Mouse (Mus musculus) intestine, postnatal 0 days (tissue): ENCODE data around the gene Fam83e. TPM values are rescaled to one million over a fixed set of nuclear protein-coding genes. Genes with fewer than 3 reads are reported as not detected.

Source experiments
- ATAC-seq: fragments of 200-750 bp; cut with Nextera tagmentation; 2 replicates; pipeline ENCODE4 v1.8.0; 2017; ENCODE audit warnings: mild to moderate bottlenecking, moderate TSS enrichment, moderate library complexity
- H3K27ac ChIP-seq: fragments of 300-500 bp; sonication (generic); 2 replicates; pipeline ENCODE4 v1.5.1; 2014; ENCODE audit warnings: mild to moderate bottlenecking, low read depth, low read length, moderate library complexity
- H3K27me3 ChIP-seq: fragments of 300-500 bp; sonication (generic); replicated peaks from 2 replicates; pipeline ENCODE4 v1.6.1; 2014; ENCODE audit warnings: low read length, mixed read lengths; ENCODE audit not compliant: control insufficient read depth, insufficient read depth
- H3K36me3 ChIP-seq: fragments of 300-500 bp; sonication (generic); 2 replicates; pipeline ENCODE4 v1.6.1; 2014; ENCODE audit warnings: mild to moderate bottlenecking, moderate library complexity; ENCODE audit not compliant: control insufficient read depth, insufficient read depth
- H3K4me1 ChIP-seq: fragments of 300-500 bp; sonication (generic); replicated peaks from 2 replicates; pipeline ENCODE4 v1.6.1; 2014; ENCODE audit warnings: antibody characterized with exemption, low read length, mixed read lengths; ENCODE audit not compliant: control insufficient read depth, insufficient read depth
- H3K4me2 ChIP-seq: fragments of 300-500 bp; sonication (generic); replicated peaks from 2 replicates; pipeline ENCODE4 v1.6.1; 2014; ENCODE audit warnings: low read depth, mild to moderate bottlenecking, moderate library complexity
- H3K4me3 ChIP-seq: fragments of 300-500 bp; sonication (generic); 2 replicates; pipeline ENCODE4 v1.5.1; 2014; ENCODE audit warnings: low read depth, low read length
- H3K9ac ChIP-seq: fragments of 300-500 bp; sonication (generic); 2 replicates; pipeline ENCODE4 v1.6.1; 2014; ENCODE audit warnings: mild to moderate bottlenecking, low read depth, low read length
- H3K9me3 ChIP-seq: fragments of 300-500 bp; sonication (generic); 2 replicates; pipeline ENCODE4 v1.6.1; 2016; ENCODE audit warnings: mixed run types; ENCODE audit not compliant: control insufficient read depth
- CTCF ChIP-seq: sonication (generic); IDR thresholded peaks from 2 replicates; pipeline ENCODE4 v1.5.1; 2016; ENCODE audit warnings: low read depth, mild to moderate bottlenecking, control low read depth, antibody characterized with exemption, moderate library complexity
- WGBS: fragments of 180-500 bp; shearing (Covaris S2); extraction: QIAGEN DNeasy Blood & Tissue Kit; methylation state at CpG from one replicate; pipeline ENCODE4 v1.1.7; 2014; 5-methylcytosine and 5-hydroxymethylcytosine counted together
- polyA plus RNA-seq: library from polyadenylated mRNA; unstranded; fragments of >200 nt; fragmentation: Nextera tagmentation; extraction: Ambion mirVana; gene quantifications from 2 replicates; pipeline ENCODE4 v1.2.1, GENCODE M21; 2015

Fam83e gene
- polyA plus RNA-seq, 1 experiment from 2014 or later = 16.7 TPM

DNA sequence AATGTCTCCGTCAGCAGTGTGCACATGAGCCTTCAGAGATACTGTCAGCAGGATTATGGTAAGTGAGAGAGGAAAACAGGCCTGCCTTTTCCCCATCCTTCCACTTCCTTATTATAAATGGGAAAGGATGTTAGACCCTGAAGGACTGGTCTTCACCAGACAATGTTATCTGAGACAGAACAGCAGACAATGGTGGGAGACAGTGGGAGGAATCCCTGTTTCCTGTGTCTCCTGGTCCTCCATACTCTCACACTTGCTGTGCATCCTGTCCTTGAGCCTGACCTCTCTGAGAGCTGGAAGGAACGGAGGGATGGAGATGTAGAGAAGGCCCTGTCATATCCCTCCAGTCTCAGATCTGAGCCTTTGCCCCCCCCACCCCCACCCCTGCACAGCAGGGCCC, 28.6 kb upstream of the Fam83e start:
- Histone ChIP-seq H3K9ac (no peak overlapping the region), H3K4me3 (no peak overlapping the region), H3K27me3 (peaks cover 7% of the 10 kb centered on the region; the same call in 1 of the 2 replicates), H3K36me3 (no peaks in the 10 kb centered on the region), H3K9me3 (no peaks in the 10 kb centered on the region), H3K4me2 (no peak overlapping the region), H3K4me1 (no peaks in the 10 kb centered on the region), H3K27ac (no peak overlapping the region)
- WGBS = 79% methylated on average over 2 of the region's 2 CpGs
- ATAC-seq = no peak
- TF ChIP-seq CTCF = no peak

DNA sequence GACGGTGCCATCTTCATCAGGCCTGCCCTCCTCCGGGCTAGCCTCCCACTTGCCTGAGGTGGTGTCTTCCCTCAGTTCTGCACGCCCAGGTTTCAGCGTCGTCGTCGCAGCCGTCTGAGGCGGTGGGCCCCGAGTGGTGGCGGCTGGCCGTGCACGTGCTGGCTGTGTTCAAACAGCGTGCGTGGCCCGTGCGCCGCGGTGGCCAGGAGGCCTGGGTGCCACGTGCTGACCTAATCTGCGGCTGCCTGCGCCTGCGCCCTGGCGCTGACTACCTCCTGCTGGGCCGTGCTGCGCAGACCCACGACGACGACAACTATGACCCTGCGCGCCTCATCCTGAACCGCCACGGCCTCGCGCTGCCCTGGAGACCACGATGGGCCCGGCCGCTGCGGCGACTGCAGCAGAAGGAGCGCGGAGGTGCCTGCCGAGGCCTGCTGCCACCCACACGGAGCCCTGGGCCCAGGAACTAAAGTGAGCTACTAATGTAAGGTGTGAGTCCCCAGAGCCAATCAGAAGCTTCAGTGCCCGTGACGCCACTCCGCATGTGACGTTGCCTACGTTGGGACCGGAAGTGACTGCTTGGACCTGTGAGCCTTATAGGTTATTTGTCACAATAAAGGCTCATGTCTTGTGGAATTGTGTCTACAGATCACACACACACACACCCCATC, 27.0 kb upstream of the Fam83e start, which contains the start of gene Sec1:
TSS of gene Sec1 (minus strand) at position 482 of the 671 bp plus-strand sequence.
- Histone ChIP-seq H3K36me3 (no peaks in the 10 kb centered on the region), H3K4me3 (no peak within 1 kb of the TSS), H3K4me2 (no peak within 1 kb of the TSS), H3K4me1 (no peaks in the 10 kb centered on the region), H3K27ac (no peak within 1 kb of the TSS), H3K9ac (no peak within 1 kb of the TSS), H3K9me3 (no peaks in the 10 kb centered on the region), H3K27me3 (peaks cover 18% of the 10 kb centered on the region)
- peak; percentile 3; the same call in 1 of the 2 replicates for ATAC-seq
- 93% methylated on average over 50 of the region's 50 CpGs for WGBS
- no peak for TF ChIP-seq CTCF

DNA sequence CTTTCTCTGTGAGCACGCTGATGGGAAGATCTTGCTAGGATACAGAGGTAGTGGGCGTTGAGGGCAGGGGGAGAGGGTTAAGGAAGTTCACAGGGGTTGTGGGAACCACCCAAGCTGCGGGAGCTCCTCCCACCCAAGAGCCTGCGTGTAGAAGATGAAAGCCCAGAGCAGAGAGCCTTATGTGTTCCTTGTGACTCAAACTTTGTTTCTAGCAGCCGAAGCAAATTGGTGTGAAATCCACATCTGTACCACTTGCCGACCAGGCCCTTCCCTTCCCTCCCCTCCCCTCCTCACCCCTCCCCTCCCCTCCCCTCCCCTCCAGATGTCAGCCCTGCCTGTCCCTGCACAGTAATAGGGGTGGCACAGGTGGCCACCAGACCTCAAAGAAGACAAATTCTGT, 25.9 kb upstream of the Fam83e start:
- 0 out of 2 replicates have a peak, but pooled peaks cover under 1% of the 10 kb centered on the region for H3K4me1 ChIP-seq
- no peak overlapping the region for H3K4me3 ChIP-seq
- no peak overlapping the region for H3K4me2 ChIP-seq
- no peak for TF ChIP-seq CTCF
- peaks cover 28% of the 10 kb centered on the region for H3K27me3 ChIP-seq
- H3K9ac ChIP-seq = no peak overlapping the region
- H3K36me3 ChIP-seq = no peaks in the 10 kb centered on the region
- WGBS = 36% methylated on average over 6 of the region's 6 CpGs
- H3K9me3 ChIP-seq = no peaks in the 10 kb centered on the region
- ATAC-seq = no peak
- no peak overlapping the region for H3K27ac ChIP-seq

DNA sequence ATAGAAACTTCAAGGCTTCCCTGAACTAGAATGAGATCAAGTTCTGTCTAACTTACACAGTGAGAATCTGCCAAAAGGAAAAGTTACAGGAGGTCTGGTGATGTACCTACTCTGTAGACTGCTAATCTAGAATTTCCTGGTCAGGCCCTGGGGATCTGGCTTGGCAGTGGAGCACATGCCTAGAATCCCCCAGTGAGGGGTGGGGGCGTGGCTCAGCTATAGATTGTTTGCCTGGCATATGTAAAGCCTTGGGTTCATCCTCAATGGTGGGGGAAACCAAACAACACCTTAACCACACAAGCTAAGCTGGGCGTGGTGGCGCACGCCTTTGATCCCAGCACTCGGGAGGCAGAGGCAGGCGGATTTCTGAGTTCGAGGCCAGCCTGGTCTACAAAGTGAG, 23.1 kb upstream of the Fam83e start:
- Histone ChIP-seq H3K4me3 (no peak overlapping the region), H3K9ac (no peak overlapping the region), H3K36me3 (no peaks in the 10 kb centered on the region), H3K4me1 (0 out of 2 replicates have a peak, but pooled peaks cover 2% of the 10 kb centered on the region), H3K27me3 (peaks cover 27% of the 10 kb centered on the region), H3K27ac (no peak overlapping the region), H3K4me2 (no peak overlapping the region), H3K9me3 (no peaks in the 10 kb centered on the region)
- TF ChIP-seq CTCF = no peak
- no peak for ATAC-seq
- 82% methylated on average over 5 of the region's 7 CpGs for WGBS

DNA sequence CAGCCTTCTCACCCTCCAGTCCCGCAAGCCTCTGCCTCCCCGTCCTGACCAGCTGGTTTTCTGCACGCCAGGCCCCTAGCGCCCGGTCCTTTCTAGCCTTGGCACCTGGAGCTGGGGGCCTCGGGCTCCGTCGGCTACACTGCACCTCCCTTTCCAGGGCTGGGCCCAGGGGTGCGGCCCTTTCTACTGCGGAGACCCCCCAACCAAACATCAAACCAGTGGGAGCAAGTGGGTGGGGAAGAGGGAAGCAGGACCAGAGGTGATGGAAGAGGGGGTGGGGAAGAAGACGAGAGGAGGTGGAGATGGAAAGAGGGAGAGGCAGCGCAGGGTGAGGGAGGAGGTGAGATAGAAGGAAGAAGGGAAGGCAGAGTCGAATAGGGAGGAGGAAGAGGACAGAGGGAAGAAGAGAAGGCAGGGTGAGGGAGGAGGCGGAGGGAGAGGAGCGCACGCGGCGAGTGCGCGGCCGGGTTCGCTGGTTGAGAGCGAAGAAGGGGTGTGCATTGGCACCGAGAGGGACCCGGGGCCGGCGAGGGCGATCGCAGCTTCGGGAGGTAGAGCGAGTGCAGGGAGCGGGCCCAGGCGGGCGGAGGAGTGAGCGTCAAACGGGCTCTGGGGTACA, 21.4 kb upstream of the Fam83e start, which contains the start of gene Car11:
TSS of gene Car11 (plus strand) at position 321 of the 619 bp plus-strand sequence.
- Histone ChIP-seq H3K27ac (no peak within 1 kb of the TSS), H3K9ac (no peak within 1 kb of the TSS), H3K36me3 (no peaks in the 10 kb centered on the region), H3K4me1 (0 out of 2 replicates have a peak, but pooled peaks cover 5% of the 10 kb centered on the region), H3K27me3 (peaks cover 27% of the 10 kb centered on the region), H3K4me2 (peak within 1 kb of the TSS; percentile 55), H3K4me3 (peak within 1 kb of the TSS; percentile 34), H3K9me3 (no peaks in the 10 kb centered on the region)
- WGBS = 4% methylated on average over 34 of the region's 36 CpGs
- no peak for TF ChIP-seq CTCF
- ATAC-seq = no peak

DNA sequence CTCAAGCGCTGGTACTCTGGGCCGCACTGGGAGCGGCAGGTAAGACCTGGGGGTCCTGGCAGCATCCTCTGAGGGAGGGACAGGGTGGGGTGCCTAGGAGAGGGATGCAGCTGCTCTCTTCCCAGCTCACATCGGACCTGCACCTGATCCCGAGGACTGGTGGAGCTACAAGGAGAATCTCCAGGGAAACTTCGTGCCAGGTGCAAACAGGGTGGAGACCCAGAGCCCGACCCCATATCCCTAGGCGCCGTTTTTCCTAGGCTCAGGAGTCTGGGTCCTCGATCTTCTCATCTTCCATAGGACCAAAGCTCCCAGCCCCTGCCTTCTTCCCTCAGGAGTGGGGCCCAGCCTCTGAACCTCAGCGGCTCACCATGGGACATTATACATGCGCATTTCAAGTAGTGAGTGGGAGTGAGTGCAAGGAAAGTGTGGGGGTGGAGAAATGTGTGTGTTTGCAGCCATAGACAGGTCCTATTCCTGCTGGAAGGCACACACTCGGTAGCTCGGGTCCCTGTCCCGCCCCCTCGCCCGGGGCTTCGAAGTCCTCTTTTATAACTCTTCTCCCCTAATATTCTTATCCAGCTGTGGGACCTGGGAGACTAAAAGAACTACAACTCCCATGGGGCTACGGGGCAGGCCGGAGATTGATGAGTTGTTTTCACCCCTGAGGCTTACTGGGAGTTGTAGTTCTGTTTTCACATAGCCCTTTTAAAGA, 20.6 kb upstream of the Fam83e start:
- whole genome bisulfite sequencing = 2% methylated on average over 20 of the region's 20 CpGs
- ATAC-seq = no peak
- H3K4me3 ChIP-seq = peak overlapping the region; percentile 34
- H3K9ac ChIP-seq = no peak overlapping the region
- no peak for TF ChIP-seq CTCF
- no peaks in the 10 kb centered on the region for H3K36me3 ChIP-seq
- H3K9me3 ChIP-seq = no peaks in the 10 kb centered on the region
- H3K27ac ChIP-seq = no peak overlapping the region
- H3K27me3 ChIP-seq = peaks cover 27% of the 10 kb centered on the region
- 0 out of 2 replicates have a peak, but pooled peaks cover 6% of the 10 kb centered on the region for H3K4me1 ChIP-seq
- H3K4me2 ChIP-seq = peak overlapping the region; percentile 55
